Mouse (Mus musculus) hindbrain, embryonic 14.5 days (tissue): Measurements from ENCODE around the gene Fam50a. TPM values are rescaled to one million over a fixed set of nuclear protein-coding genes. Genes with fewer than 3 reads are reported as not detected.

Experiments used
- ATAC-seq: fragments of 200-750 bp; cut with Nextera tagmentation; 2 replicates; pipeline ENCODE4 v1.8.0; 2017; ENCODE audit warnings: moderate number of reproducible peaks, mild to moderate bottlenecking, moderate TSS enrichment, moderate library complexity; ENCODE audit not compliant: low FRiP score
- DNase-seq: peaks from one replicate; pipeline ENCODE4 v3.0.0-alpha.2; 2015; ENCODE audit warnings: low spot score
- H3K27ac ChIP-seq: fragments of 300-500 bp; sonication (generic); 2 replicates; pipeline ENCODE4 v1.5.1; 2014; ENCODE audit warnings: mild to moderate bottlenecking, moderate library complexity
- H3K27me3 ChIP-seq: fragments of 300-500 bp; sonication (generic); 2 replicates; pipeline ENCODE4 v1.6.1; 2014; ENCODE audit warnings: mild to moderate bottlenecking, low read length, mixed read lengths; ENCODE audit not compliant: control insufficient read depth, insufficient read depth
- H3K36me3 ChIP-seq: fragments of 300-500 bp; sonication (generic); replicated peaks from 2 replicates; pipeline ENCODE4 v1.6.1; 2014; ENCODE audit not compliant: control insufficient read depth, insufficient read depth
- H3K4me1 ChIP-seq: fragments of 300-500 bp; sonication (generic); replicated peaks from 2 replicates; pipeline ENCODE4 v1.6.1; 2014; ENCODE audit warnings: antibody characterized with exemption, low read length, mixed read lengths; ENCODE audit not compliant: control insufficient read depth, insufficient read depth
- H3K4me2 ChIP-seq: fragments of 300-500 bp; sonication (generic); replicated peaks from 2 replicates; pipeline ENCODE4 v1.6.1; 2014; ENCODE audit warnings: mild to moderate bottlenecking, moderate library complexity
- H3K4me3 ChIP-seq: fragments of 300-500 bp; sonication (generic); replicated peaks from 2 replicates; pipeline ENCODE4 v1.5.1; 2014; ENCODE audit warnings: mild to moderate bottlenecking, low read length
- H3K9ac ChIP-seq: fragments of 300-500 bp; sonication (generic); 2 replicates; pipeline ENCODE4 v1.6.1; 2014
- H3K9me3 ChIP-seq: fragments of 300-500 bp; sonication (generic); 2 replicates; pipeline ENCODE4 v1.6.1; 2016; ENCODE audit warnings: low read length; ENCODE audit not compliant: control insufficient read depth
- WGBS: fragments of 180-500 bp; shearing (Covaris S2); extraction: QIAGEN DNeasy Blood & Tissue Kit; methylation state at CpG from one replicate; pipeline ENCODE4 v1.1.7; 2014; 5-methylcytosine and 5-hydroxymethylcytosine counted together
- polyA plus RNA-seq: library from polyadenylated mRNA; unstranded; fragments of >200 nt; fragmentation: Nextera tagmentation; extraction: Ambion mirVana; gene quantifications from 2 replicates; pipeline ENCODE4 v1.2.1, GENCODE M21; 2014

Fam50a gene
- polyA plus RNA-seq, 1 experiment from 2014 or later, result 45.3 TPM

DNA sequence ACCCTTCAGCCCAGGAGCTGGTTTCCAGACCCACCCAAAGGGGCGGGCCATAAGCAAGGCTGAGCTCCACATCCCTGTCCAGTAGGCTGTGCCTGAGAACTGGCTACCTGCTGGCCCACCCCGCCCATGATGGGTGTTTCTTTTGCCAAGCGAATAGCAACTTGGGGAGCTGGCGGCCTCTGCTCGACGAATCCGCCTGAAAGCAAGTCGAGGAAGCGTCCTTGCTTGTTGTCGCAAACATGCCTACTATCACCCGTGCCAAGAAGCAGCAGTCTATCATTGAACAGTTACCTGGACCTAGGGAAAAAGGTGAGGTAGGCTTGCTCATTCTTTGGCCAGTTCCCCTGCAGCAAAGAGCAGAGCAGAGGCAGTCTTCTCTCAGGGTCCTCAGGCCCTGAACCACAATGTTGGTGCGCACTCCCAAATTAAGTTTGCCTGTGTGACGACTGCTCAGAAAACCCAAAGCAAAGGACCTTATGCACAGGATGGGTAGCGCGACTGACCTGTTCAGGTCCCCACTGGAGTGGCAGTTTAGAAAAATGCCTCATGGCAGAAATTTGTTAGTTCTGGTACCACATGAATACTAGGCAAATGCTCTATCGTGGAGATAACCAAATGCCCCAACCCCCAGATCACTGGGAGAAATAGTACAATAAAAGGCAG is 31.0 kb upstream of the Fam50a start, which contains the start of the genes Taz and Dnase1l1:
TSS of gene Taz (plus strand) at position 181 of the 663 bp plus-strand sequence.
TSS of gene Dnase1l1 (minus strand) at position 606 of the 663 bp plus-strand sequence.
- Histone ChIP-seq H3K4me3 (peak within 1 kb of the TSS; percentile 59), H3K4me1 (peaks cover 6% of the 10 kb centered on the region; the same call in 1 of the 2 replicates), H3K36me3 (no peaks in the 10 kb centered on the region), H3K9ac (peak within 1 kb of the TSS; percentile 76), H3K4me2 (peak within 1 kb of the TSS; percentile 65), H3K27me3 (no peaks in the 10 kb centered on the region), H3K27ac (peak within 1 kb of the TSS; percentile 86), H3K9me3 (no peaks in the 10 kb centered on the region)
- DNase-seq (no peak), ATAC-seq (peak; percentile 63)
- 29% methylated on average over 16 of the region's 16 CpGs for WGBS

DNA sequence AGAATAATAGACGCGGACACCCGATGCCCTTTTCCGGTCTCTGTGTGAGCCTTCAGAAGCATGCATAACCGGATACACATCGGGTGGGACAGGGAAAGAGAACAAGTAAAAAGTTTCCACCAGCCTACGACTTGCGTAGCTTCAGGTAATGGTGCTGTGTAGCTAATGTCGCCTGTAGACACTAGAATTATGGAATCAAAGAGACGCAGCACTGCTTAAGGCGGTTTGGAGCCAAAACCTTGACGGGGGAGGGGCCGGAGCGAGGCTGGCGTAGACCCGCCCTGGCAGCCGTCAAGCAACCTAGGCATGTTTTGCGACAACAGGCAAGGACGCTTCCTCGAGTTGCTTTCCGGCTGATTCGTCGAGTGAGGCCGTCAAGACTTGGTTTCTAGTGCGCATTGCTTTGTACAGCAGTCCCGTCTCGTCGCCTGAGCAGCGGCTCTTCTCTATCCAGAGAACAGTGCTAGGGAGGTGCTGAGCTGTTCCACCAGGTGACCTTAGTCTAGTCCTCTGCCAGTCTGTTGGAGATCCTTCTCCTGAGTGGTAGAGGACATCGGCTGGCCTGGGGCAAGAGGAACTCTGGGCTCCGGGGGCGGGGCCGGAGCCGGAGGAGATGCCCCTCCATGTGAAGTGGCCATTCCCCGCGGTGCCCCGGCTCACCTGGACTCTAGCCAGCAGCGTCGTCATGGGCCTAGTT is 30.3 kb upstream of the Fam50a start:
- Histone ChIP-seq H3K4me3 (peak overlapping the region; percentile 59), H3K27me3 (no peaks in the 10 kb centered on the region), H3K36me3 (no peaks in the 10 kb centered on the region), H3K4me1 (peaks cover 6% of the 10 kb centered on the region; the same call in 1 of the 2 replicates), H3K27ac (peak overlapping the region; percentile 86), H3K9ac (peak overlapping the region; percentile 76), H3K4me2 (peak overlapping the region; percentile 65), H3K9me3 (no peaks in the 10 kb centered on the region)
- DNase-seq, result peak; percentile 80
- 20% methylated on average over 39 of the region's 39 CpGs for WGBS
- ATAC-seq, result peak; percentile 85

DNA sequence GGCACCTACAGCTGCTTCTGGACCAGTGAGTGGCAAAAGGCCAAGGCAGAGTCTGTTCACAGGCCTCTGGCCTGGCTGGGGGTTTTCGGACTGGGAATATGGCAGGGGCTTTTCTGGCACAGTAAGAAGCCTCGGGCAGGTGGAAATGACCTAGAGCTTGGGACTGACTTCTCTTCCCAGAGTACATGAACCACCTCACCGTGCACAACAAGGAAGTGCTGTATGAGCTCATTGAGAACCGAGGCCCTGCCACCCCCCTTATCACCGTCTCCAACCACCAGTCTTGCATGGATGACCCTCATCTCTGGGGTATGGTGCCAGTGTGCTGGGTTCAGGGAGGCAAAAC is 29.8 kb upstream of the Fam50a start:
- Histone ChIP-seq H3K4me2 (peak overlapping the region; percentile 65), H3K36me3 (no peaks in the 10 kb centered on the region), H3K4me1 (peaks cover 6% of the 10 kb centered on the region; the same call in 1 of the 2 replicates), H3K27ac (peak overlapping the region; percentile 86), H3K9ac (peak overlapping the region; percentile 76), H3K4me3 (peak overlapping the region; percentile 59), H3K9me3 (no peaks in the 10 kb centered on the region), H3K27me3 (no peaks in the 10 kb centered on the region)
- ATAC-seq (peak; percentile 42), DNase-seq (no peak)
- 42% methylated on average over 5 of the region's 5 CpGs for WGBS

DNA sequence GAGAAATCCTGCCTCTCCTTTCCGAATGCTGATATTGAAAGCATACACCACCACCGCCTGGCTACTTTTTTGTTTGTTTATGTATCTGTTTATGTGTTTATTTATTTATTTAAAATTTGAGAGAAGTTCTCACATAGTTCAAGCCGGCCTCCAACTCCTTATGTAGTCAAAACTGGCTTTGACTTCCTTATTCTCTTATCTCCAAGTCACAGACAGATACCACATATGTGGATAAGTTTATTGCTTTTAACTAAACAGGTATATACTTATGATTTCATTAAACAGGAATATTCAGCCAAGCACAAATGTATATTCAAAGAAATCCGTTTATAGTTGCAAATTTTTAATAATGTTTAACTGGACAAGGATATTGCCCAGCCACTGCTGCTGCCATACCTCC is 19.4 kb upstream of the Fam50a start:
- Histone ChIP-seq H3K36me3 (peaks cover 6% of the 10 kb centered on the region; the same call in 1 of the 2 replicates), H3K4me2 (no peak overlapping the region), H3K4me3 (no peak overlapping the region), H3K9ac (no peak overlapping the region), H3K27ac (no peak overlapping the region), H3K9me3 (no peaks in the 10 kb centered on the region), H3K4me1 (no peaks in the 10 kb centered on the region), H3K27me3 (no peaks in the 10 kb centered on the region)
- DNase-seq (no peak), ATAC-seq (no peak)
- 80% methylated on average over 4 of the region's 4 CpGs for WGBS

DNA sequence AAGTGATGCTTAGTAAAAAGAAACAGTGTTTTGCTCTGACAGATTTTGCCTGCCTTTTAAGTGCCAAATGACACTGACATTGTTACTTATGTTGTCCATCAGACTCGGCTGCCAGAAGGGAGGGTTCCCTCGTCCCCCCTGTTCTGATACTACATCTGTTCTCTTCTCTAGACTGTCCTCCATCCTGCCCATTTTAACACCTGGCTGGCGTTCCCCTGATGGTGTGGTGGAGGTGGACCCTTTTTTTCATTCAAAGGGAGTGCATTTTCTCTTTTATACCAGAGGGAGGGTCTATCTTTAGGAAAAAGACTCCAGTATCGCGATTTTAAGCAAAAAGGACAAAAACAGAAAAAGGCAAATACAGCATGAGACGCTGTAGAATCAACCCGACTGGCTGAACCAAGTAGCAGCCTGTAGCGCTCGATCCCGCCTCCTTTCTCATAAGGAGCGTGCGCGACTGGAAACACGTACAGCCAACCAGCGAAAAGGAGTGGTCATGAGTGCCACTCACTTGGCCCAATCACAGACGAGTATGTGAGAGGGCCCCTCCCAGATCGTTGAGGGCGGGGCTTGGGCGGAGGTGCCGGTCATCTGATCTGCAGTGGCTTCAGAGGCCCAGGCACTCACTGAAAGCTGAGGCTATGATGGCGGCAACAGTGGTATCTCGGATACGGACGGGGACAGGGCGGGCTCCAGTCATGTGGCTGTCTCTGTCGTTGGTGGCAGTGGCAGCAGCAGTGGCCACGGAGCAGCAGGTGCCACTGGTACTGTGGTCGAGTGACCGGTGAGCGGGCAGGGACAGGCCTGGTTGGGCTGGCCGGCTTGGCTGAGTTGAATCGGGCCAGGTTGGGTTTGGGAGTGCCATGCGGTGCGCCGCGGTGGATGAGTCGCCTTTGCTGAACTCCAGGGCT is 16.0 kb upstream of the Fam50a start, which contains the start of gene Atp6ap1:
TSS of gene Atp6ap1 (plus strand) at position 560 of the 911 bp plus-strand sequence.
- DNase-seq, result peak; percentile 88
- H3K36me3 ChIP-seq, result peaks cover 19% of the 10 kb centered on the region; the same call in 1 of the 2 replicates
- H3K4me2 ChIP-seq, result peak within 1 kb of the TSS; percentile 69
- peak within 1 kb of the TSS; percentile 82 for H3K9ac ChIP-seq
- H3K4me3 ChIP-seq, result peak within 1 kb of the TSS; percentile 67
- 14% methylated on average over 35 of the region's 37 CpGs for WGBS
- no peaks in the 10 kb centered on the region for H3K27me3 ChIP-seq
- H3K27ac ChIP-seq, result peak within 1 kb of the TSS; percentile 87
- no peaks in the 10 kb centered on the region for H3K4me1 ChIP-seq
- peak; percentile 99 for ATAC-seq
- H3K9me3 ChIP-seq, result no peaks in the 10 kb centered on the region

DNA sequence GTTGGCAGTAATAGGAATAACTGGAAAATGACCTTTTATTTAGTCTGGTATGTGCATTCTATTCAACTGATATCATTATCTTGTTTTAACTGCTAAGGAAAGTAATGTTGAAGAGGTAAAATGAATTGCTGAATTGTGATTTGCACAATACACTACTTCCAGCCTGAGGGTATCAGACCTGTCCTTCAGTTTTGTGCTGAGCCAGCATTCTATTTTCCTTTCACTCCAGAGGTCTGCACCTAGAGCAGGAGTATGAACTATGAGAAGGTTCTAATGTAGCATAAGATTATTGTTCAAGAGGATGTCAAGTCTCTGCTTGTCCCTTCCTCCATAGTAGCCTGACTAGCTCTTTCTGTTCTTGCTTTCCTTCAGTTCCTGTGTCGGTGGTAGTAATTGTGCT is 14.5 kb upstream of the Fam50a start:
- Histone ChIP-seq H3K36me3 (peaks cover 30% of the 10 kb centered on the region; the same call in 1 of the 2 replicates), H3K9me3 (no peaks in the 10 kb centered on the region), H3K4me3 (no peak overlapping the region), H3K27me3 (no peaks in the 10 kb centered on the region), H3K4me2 (no peak overlapping the region; the same call in 1 of the 2 replicates), H3K27ac (no peak overlapping the region), H3K9ac (no peak overlapping the region), H3K4me1 (no peaks in the 10 kb centered on the region)
- DNase-seq (no peak), ATAC-seq (no peak)
- WGBS, result 100% methylated on average over 1 of the region's 1 CpGs

DNA sequence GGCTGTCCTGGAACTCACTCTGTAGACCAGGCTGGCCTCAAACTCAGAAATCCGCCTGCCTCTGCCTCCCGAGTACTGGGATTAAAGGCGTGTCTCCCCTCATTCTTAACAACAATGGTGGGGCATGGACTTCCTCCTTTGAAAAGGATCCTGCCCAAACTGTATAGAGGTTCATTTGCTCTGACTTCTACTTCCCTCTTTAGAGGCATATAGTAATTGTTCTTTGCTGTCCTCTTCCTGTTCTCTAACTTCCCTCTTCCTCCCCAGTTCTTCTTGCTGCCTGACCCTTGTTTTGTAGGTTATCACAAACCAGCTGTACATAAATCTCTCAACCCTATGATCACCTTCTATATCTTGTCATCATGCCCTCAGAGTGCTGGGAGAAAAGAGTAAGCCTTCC is 13.1 kb upstream of the Fam50a start:
- H3K9me3 ChIP-seq, result no peaks in the 10 kb centered on the region
- 90% methylated on average over 3 of the region's 3 CpGs for WGBS
- no peak overlapping the region for H3K27ac ChIP-seq
- H3K4me2 ChIP-seq, result no peak overlapping the region
- no peaks in the 10 kb centered on the region for H3K27me3 ChIP-seq
- H3K4me1 ChIP-seq, result peaks cover 6% of the 10 kb centered on the region; the same call in 1 of the 2 replicates
- DNase-seq (no peak), ATAC-seq (no peak)
- H3K36me3 ChIP-seq, result peaks cover 35% of the 10 kb centered on the region; the same call in 1 of the 2 replicates
- no peak overlapping the region for H3K4me3 ChIP-seq
- no peak overlapping the region for H3K9ac ChIP-seq

GRCm38 (mm10) chrX:74304867-74305700 is 7.7 kb upstream of the Fam50a start, which contains the start of gene Gdi1:
TSS of gene Gdi1 (plus strand) at chrX:74304998.
- no peaks in the 10 kb centered on the region for H3K9me3 ChIP-seq
- peak within 1 kb of the TSS; percentile 95 for H3K27ac ChIP-seq
- peak within 1 kb of the TSS; percentile 80 for H3K9ac ChIP-seq
- H3K4me2 ChIP-seq, result peak within 1 kb of the TSS; percentile 75
- WGBS, result 12% methylated on average over 36 of the region's 41 CpGs
- no peaks in the 10 kb centered on the region for H3K27me3 ChIP-seq
- peak within 1 kb of the TSS; percentile 61 for H3K4me3 ChIP-seq
- peak; percentile 84 for ATAC-seq
- peaks cover 20% of the 10 kb centered on the region; the same call in 1 of the 2 replicates for H3K4me1 ChIP-seq
- DNase-seq, result peak; percentile 76
- peaks cover 65% of the 10 kb centered on the region for H3K36me3 ChIP-seq
